Mouse (Mus musculus): ENCODE measurements around the gene 1700029I15Rik. TPM values are rescaled to one million over a fixed set of nuclear protein-coding genes. Genes with fewer than 3 reads are reported as not detected.

Gene 1700029I15Rik
- polyA plus RNA-seq, 1 experiment from 2014 or later = 3.5 TPM

- Histone ChIP-seq H3K27me3 (ENCODE audit: control insufficient read depth, insufficient read depth, low read length) (no peaks in the 10 kb centered on the region), H3K36me3 (ENCODE audit: control insufficient read depth, insufficient read depth, low read length) (0 out of 2 replicates have a peak, but pooled peaks cover 2% of the 10 kb centered on the region), H3K9ac (ENCODE audit: low read length) (peak overlapping the region; percentile 73; the same call in 1 of the 2 replicates), H3K9me3 (replicated peaks; ENCODE audit: control insufficient read depth, low read length) (no peaks in the 10 kb centered on the region), H3K4me3 (replicated peaks; ENCODE audit: low read length) (no peak overlapping the region), H3K27ac (ENCODE audit: low read length) (no peak overlapping the region), H3K4me2 (ENCODE audit: low read depth, low read length) (0 out of 2 replicates have a peak overlapping the region, but pooled peaks have one; percentile 73), H3K4me1 (ENCODE audit: control insufficient read depth, insufficient read depth, low read length) (peaks cover 36% of the 10 kb centered on the region)
- 76% methylated on average over 4 of the region's 4 CpGs for WGBS
- no peak for ATAC-seq (ENCODE audit: insufficient read depth, low FRiP score)
Measured at GRCm38 (mm10) chr2:92387646-92388045, 5.3 kb downstream of the 1700029I15Rik start.

GRCm38 (mm10) chr2:92388081-92388517 is 5.8 kb downstream of the 1700029I15Rik start:
- Histone ChIP-seq H3K9me3 (replicated peaks; ENCODE audit: control insufficient read depth, low read length) (no peaks in the 10 kb centered on the region), H3K27ac (ENCODE audit: low read length) (peak overlapping the region; percentile 55), H3K9ac (ENCODE audit: low read length) (peak overlapping the region; percentile 73), H3K36me3 (ENCODE audit: control insufficient read depth, insufficient read depth, low read length) (0 out of 2 replicates have a peak, but pooled peaks cover 2% of the 10 kb centered on the region), H3K4me2 (ENCODE audit: low read depth, low read length) (peak overlapping the region; percentile 73), H3K4me1 (ENCODE audit: control insufficient read depth, insufficient read depth, low read length) (peaks cover 37% of the 10 kb centered on the region), H3K4me3 (replicated peaks; ENCODE audit: low read length) (peak overlapping the region; percentile 58), H3K27me3 (ENCODE audit: control insufficient read depth, insufficient read depth, low read length) (no peaks in the 10 kb centered on the region)
- ATAC-seq (ENCODE audit: insufficient read depth, low FRiP score) = no peak
- WGBS = 47% methylated on average over 3 of the region's 3 CpGs

- Histone ChIP-seq H3K9ac (ENCODE audit: low read length) (peak overlapping the region; percentile 73), H3K27me3 (ENCODE audit: control insufficient read depth, insufficient read depth, low read length) (no peaks in the 10 kb centered on the region), H3K4me2 (ENCODE audit: low read depth, low read length) (peak overlapping the region; percentile 73), H3K4me3 (replicated peaks; ENCODE audit: low read length) (peak overlapping the region; percentile 58), H3K4me1 (ENCODE audit: control insufficient read depth, insufficient read depth, low read length) (peaks cover 37% of the 10 kb centered on the region), H3K36me3 (ENCODE audit: control insufficient read depth, insufficient read depth, low read length) (0 out of 2 replicates have a peak, but pooled peaks cover 2% of the 10 kb centered on the region), H3K9me3 (replicated peaks; ENCODE audit: control insufficient read depth, low read length) (no peaks in the 10 kb centered on the region), H3K27ac (ENCODE audit: low read length) (peak overlapping the region; percentile 55)
- peak; percentile 90 for ATAC-seq (ENCODE audit: insufficient read depth, low FRiP score)
- under 1% methylated on average over 62 of the region's 62 CpGs for WGBS
Measured at GRCm38 (mm10) chr2:92388891-92389641, 6.7 kb downstream of the 1700029I15Rik start.

GRCm38 (mm10) chr2:92389645-92390044 is 7.3 kb downstream of the 1700029I15Rik start:
- WGBS = 6% methylated on average over 10 of the region's 10 CpGs
- ATAC-seq (ENCODE audit: insufficient read depth, low FRiP score) = no peak
- Histone ChIP-seq H3K9me3 (replicated peaks; ENCODE audit: control insufficient read depth, low read length) (no peaks in the 10 kb centered on the region), H3K4me3 (replicated peaks; ENCODE audit: low read length) (peak overlapping the region; percentile 58), H3K36me3 (ENCODE audit: control insufficient read depth, insufficient read depth, low read length) (no peaks in the 10 kb centered on the region), H3K27ac (ENCODE audit: low read length) (peak overlapping the region; percentile 55; the same call in 1 of the 2 replicates), H3K4me2 (ENCODE audit: low read depth, low read length) (peak overlapping the region; percentile 73), H3K27me3 (ENCODE audit: control insufficient read depth, insufficient read depth, low read length) (no peaks in the 10 kb centered on the region), H3K4me1 (ENCODE audit: control insufficient read depth, insufficient read depth, low read length) (peaks cover 37% of the 10 kb centered on the region), H3K9ac (ENCODE audit: low read length) (peak overlapping the region; percentile 73; the same call in 1 of the 2 replicates)

GRCm38 (mm10) chr2:92390206-92390930 is 8.0 kb downstream of the 1700029I15Rik start:
- 0 out of 2 replicates have a peak overlapping the region, but pooled peaks have one; percentile 73 for H3K4me2 ChIP-seq (ENCODE audit: low read depth, low read length)
- H3K9me3 ChIP-seq (replicated peaks; ENCODE audit: control insufficient read depth, low read length) = no peaks in the 10 kb centered on the region
- WGBS = 72% methylated on average over 6 of the region's 6 CpGs
- H3K9ac ChIP-seq (ENCODE audit: low read length) = no peak overlapping the region
- no peaks in the 10 kb centered on the region for H3K36me3 ChIP-seq (ENCODE audit: control insufficient read depth, insufficient read depth, low read length)
- peaks cover 37% of the 10 kb centered on the region for H3K4me1 ChIP-seq (ENCODE audit: control insufficient read depth, insufficient read depth, low read length)
- H3K27me3 ChIP-seq (ENCODE audit: control insufficient read depth, insufficient read depth, low read length) = no peaks in the 10 kb centered on the region
- no peak overlapping the region for H3K4me3 ChIP-seq (replicated peaks; ENCODE audit: low read length)
- ATAC-seq (ENCODE audit: insufficient read depth, low FRiP score) = no peak
- 0 out of 2 replicates have a peak overlapping the region, but pooled peaks have one; percentile 55 for H3K27ac ChIP-seq (ENCODE audit: low read length)

DNA sequence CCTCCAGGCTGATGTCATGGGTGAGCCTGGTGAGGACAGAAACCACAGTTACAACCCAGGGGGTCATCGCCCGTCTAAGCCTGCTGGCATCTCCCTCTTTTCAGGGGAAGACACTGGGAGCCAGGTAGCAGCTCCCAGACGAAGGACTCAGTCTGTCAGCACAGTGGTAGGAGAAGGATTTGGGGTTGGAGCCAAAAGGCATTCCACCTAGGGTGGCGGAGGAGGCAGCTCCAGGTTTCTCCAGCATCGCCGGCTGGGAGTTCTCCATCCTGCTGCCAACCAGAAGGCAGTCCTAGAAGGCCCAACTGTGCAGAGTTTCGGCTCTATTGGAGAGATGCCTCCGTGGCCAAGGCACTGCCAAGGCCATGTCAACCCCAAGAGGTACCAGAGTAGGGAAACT is 8.8 kb downstream of the 1700029I15Rik start:
- ATAC-seq (ENCODE audit: insufficient read depth, low FRiP score) = no peak
- H3K9me3 ChIP-seq (replicated peaks; ENCODE audit: control insufficient read depth, low read length) = no peaks in the 10 kb centered on the region
- peak overlapping the region; percentile 53; the same call in 1 of the 2 replicates for H3K4me2 ChIP-seq (ENCODE audit: low read depth, low read length)
- no peaks in the 10 kb centered on the region for H3K36me3 ChIP-seq (ENCODE audit: control insufficient read depth, insufficient read depth, low read length)
- peaks cover 37% of the 10 kb centered on the region for H3K4me1 ChIP-seq (ENCODE audit: control insufficient read depth, insufficient read depth, low read length)
- no peak overlapping the region for H3K4me3 ChIP-seq (replicated peaks; ENCODE audit: low read length)
- 87% methylated on average over 8 of the region's 8 CpGs for WGBS
- no peak overlapping the region for H3K27ac ChIP-seq (ENCODE audit: low read length)
- no peak overlapping the region for H3K9ac ChIP-seq (ENCODE audit: low read length)
- H3K27me3 ChIP-seq (ENCODE audit: control insufficient read depth, insufficient read depth, low read length) = no peaks in the 10 kb centered on the region

GRCm38 (mm10) chr2:92391703-92392317 is 9.5 kb downstream of the 1700029I15Rik start:
- H3K4me2 ChIP-seq (ENCODE audit: low read depth, low read length) = peak overlapping the region; percentile 53
- H3K9ac ChIP-seq (ENCODE audit: low read length) = peak overlapping the region; percentile 63
- H3K27me3 ChIP-seq (ENCODE audit: control insufficient read depth, insufficient read depth, low read length) = no peaks in the 10 kb centered on the region
- H3K9me3 ChIP-seq (replicated peaks; ENCODE audit: control insufficient read depth, low read length) = no peaks in the 10 kb centered on the region
- H3K27ac ChIP-seq (ENCODE audit: low read length) = peak overlapping the region; percentile 57
- peak overlapping the region; percentile 39 for H3K4me3 ChIP-seq (replicated peaks; ENCODE audit: low read length)
- WGBS = 22% methylated on average over 11 of the region's 11 CpGs
- no peaks in the 10 kb centered on the region for H3K36me3 ChIP-seq (ENCODE audit: control insufficient read depth, insufficient read depth, low read length)
- ATAC-seq (ENCODE audit: insufficient read depth, low FRiP score) = no peak
- peaks cover 37% of the 10 kb centered on the region for H3K4me1 ChIP-seq (ENCODE audit: control insufficient read depth, insufficient read depth, low read length)

DNA sequence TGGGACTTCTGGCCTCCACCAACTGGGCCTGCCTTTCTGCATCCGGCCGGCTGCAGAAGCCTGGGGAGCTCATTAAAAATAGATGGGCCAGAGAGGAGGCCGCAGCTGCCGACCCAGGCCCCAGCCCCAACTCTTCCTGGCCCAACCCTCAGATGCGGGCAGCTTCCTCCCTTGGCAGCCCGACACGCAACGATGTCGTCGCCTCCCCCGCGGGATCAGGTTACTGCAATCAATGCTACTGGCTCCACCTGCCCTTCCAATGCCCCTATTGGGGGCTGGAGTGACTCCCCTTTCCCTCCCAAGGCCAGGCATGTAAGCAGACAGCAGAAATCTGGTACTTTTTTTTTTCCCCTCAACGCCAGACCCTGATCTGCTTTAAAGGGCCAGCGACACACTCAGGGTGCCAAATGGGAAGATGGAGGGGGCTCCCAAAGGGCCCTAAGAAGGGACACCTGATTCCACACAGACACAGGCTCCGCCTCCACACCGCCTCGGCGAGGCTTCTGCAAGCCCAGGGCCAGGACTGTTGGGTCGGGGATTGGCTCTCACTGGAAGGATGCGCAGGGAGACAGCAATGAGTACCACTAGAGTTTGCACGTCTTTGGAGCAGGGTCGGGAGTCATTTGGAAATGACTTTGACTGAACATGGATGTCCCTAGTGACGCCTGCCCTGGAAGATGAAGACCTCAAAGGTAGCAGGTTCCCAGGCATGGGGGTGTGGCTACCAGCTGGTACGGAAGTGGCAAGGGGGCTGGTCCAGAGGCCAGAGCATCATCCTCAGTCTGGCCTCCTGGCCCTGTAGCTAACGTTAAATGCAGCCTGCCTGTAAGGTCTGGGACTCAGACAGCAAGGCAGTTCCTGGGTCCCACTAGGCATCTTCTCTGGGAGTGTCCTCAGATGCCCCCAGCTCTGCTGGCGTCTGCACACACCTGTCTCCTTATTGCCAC is 10.3 kb downstream of the 1700029I15Rik start:
- WGBS = 6% methylated on average over 26 of the region's 26 CpGs
- H3K4me3 ChIP-seq (replicated peaks; ENCODE audit: low read length) = peak overlapping the region; percentile 39

More for the DNA sequence above, 10.3 kb downstream of the 1700029I15Rik start:
- no peak for ATAC-seq (ENCODE audit: insufficient read depth, low FRiP score)
- Histone ChIP-seq H3K4me2 (ENCODE audit: low read depth, low read length) (peak overlapping the region; percentile 53), H3K9me3 (replicated peaks; ENCODE audit: control insufficient read depth, low read length) (no peaks in the 10 kb centered on the region), H3K27me3 (ENCODE audit: control insufficient read depth, insufficient read depth, low read length) (no peaks in the 10 kb centered on the region), H3K9ac (ENCODE audit: low read length) (peak overlapping the region; percentile 63), H3K27ac (ENCODE audit: low read length) (peak overlapping the region; percentile 57), H3K4me1 (ENCODE audit: control insufficient read depth, insufficient read depth, low read length) (peaks cover 37% of the 10 kb centered on the region), H3K36me3 (ENCODE audit: control insufficient read depth, insufficient read depth, low read length) (no peaks in the 10 kb centered on the region)

Measured in stomach, embryonic 16.5 days (tissue).